Mouse (Mus musculus): ENCODE results near the gene Grhl1. TPM values are rescaled to one million over a fixed set of nuclear protein-coding genes. Genes with fewer than 3 reads are reported as not detected.
"Not testable (repeated sequence)": the region's sequence is repeated elsewhere in the genome, so short reads cannot be mapped to it uniquely, and the experiment has no call there.

Grhl1 gene
- polyA plus RNA-seq, 1 experiment from 2014 or later, result 0.86 TPM

GRCm38 (mm10) chr12:24627215-24627614 lies 55.1 kb downstream of the Grhl1 start:
- ATAC-seq, result no peak
- WGBS, result 55% methylated on average over 3 of the region's 3 CpGs
- Histone ChIP-seq H3K9ac (ENCODE audit: low read depth, low read length) (no peak overlapping the region), H3K36me3 (ENCODE audit: control insufficient read depth, insufficient read depth, low read length) (no peaks in the 10 kb centered on the region), H3K9me3 (ENCODE audit: control insufficient read depth, low read length) (no peaks in the 10 kb centered on the region), H3K27ac (ENCODE audit: low read length) (no peak overlapping the region), H3K4me3 (ENCODE audit: low read length) (no peak overlapping the region), H3K4me2 (ENCODE audit: low read depth, low read length) (no peak overlapping the region), H3K4me1 (ENCODE audit: control insufficient read depth, insufficient read depth, low read length) (no peaks in the 10 kb centered on the region), H3K27me3 (replicated peaks; ENCODE audit: control insufficient read depth, insufficient read depth, low read length) (no peaks in the 10 kb centered on the region)

GRCm38 (mm10) chr12:24630220-24630619 lies 58.1 kb downstream of the Grhl1 start:
- Histone ChIP-seq H3K36me3 (ENCODE audit: control insufficient read depth, insufficient read depth, low read length) (no peaks in the 10 kb centered on the region), H3K4me3 (ENCODE audit: low read length) (no peak overlapping the region), H3K4me2 (ENCODE audit: low read depth, low read length) (no peak overlapping the region), H3K27ac (ENCODE audit: low read length) (no peak overlapping the region), H3K9me3 (ENCODE audit: control insufficient read depth, low read length) (no peaks in the 10 kb centered on the region), H3K4me1 (ENCODE audit: control insufficient read depth, insufficient read depth, low read length) (no peaks in the 10 kb centered on the region), H3K9ac (ENCODE audit: low read depth, low read length) (no peak overlapping the region), H3K27me3 (replicated peaks; ENCODE audit: control insufficient read depth, insufficient read depth, low read length) (no peaks in the 10 kb centered on the region)
- WGBS, result 64% methylated on average over 1 of the region's 1 CpGs
- no peak for ATAC-seq

- Histone ChIP-seq H3K36me3 (ENCODE audit: control insufficient read depth, insufficient read depth, low read length) (no peaks in the 10 kb centered on the region), H3K4me2 (ENCODE audit: low read depth, low read length) (no peak overlapping the region), H3K4me3 (ENCODE audit: low read length) (no peak overlapping the region), H3K9me3 (ENCODE audit: control insufficient read depth, low read length) (no peaks in the 10 kb centered on the region), H3K27ac (ENCODE audit: low read length) (no peak overlapping the region), H3K27me3 (replicated peaks; ENCODE audit: control insufficient read depth, insufficient read depth, low read length) (no peaks in the 10 kb centered on the region), H3K9ac (ENCODE audit: low read depth, low read length) (no peak overlapping the region), H3K4me1 (ENCODE audit: control insufficient read depth, insufficient read depth, low read length) (no peaks in the 10 kb centered on the region)
- 71% methylated on average over 4 of the region's 4 CpGs for WGBS
- ATAC-seq, result no peak
Observed at GRCm38 (mm10) chr12:24632404-24632803, 60.3 kb downstream of the Grhl1 start.

- WGBS, result 62% methylated on average over 1 of the region's 1 CpGs
- H3K36me3 ChIP-seq (ENCODE audit: control insufficient read depth, insufficient read depth, low read length), result no peaks in the 10 kb centered on the region
- H3K9ac ChIP-seq (ENCODE audit: low read depth, low read length), result no peak overlapping the region
- H3K27me3 ChIP-seq (replicated peaks; ENCODE audit: control insufficient read depth, insufficient read depth, low read length), result no peaks in the 10 kb centered on the region
- no peaks in the 10 kb centered on the region for H3K9me3 ChIP-seq (ENCODE audit: control insufficient read depth, low read length)
- no peak overlapping the region for H3K27ac ChIP-seq (ENCODE audit: low read length)
- H3K4me3 ChIP-seq (ENCODE audit: low read length), result no peak overlapping the region
- ATAC-seq, result no peak
- no peaks in the 10 kb centered on the region for H3K4me1 ChIP-seq (ENCODE audit: control insufficient read depth, insufficient read depth, low read length)
- no peak overlapping the region for H3K4me2 ChIP-seq (ENCODE audit: low read depth, low read length)
Observed at GRCm38 (mm10) chr12:24633753-24634191, 61.7 kb downstream of the Grhl1 start.

- H3K36me3 ChIP-seq (ENCODE audit: control insufficient read depth, insufficient read depth, low read length), result no peaks in the 10 kb centered on the region
- H3K4me1 ChIP-seq (ENCODE audit: control insufficient read depth, insufficient read depth, low read length), result no peaks in the 10 kb centered on the region
- H3K4me2 ChIP-seq (ENCODE audit: low read depth, low read length), result no peak overlapping the region
- no peaks in the 10 kb centered on the region for H3K27me3 ChIP-seq (replicated peaks; ENCODE audit: control insufficient read depth, insufficient read depth, low read length)
- no peak for ATAC-seq
- H3K9ac ChIP-seq (ENCODE audit: low read depth, low read length), result no peak overlapping the region
- WGBS, result 79% methylated on average over 4 of the region's 4 CpGs
- H3K27ac ChIP-seq (ENCODE audit: low read length), result no peak overlapping the region
- no peak overlapping the region for H3K4me3 ChIP-seq (ENCODE audit: low read length)
- no peaks in the 10 kb centered on the region for H3K9me3 ChIP-seq (ENCODE audit: control insufficient read depth, low read length)
Observed at GRCm38 (mm10) chr12:24634212-24634611, 62.1 kb downstream of the Grhl1 start.

- H3K4me3 ChIP-seq (ENCODE audit: low read length), result no peak overlapping the region
- H3K9ac ChIP-seq (ENCODE audit: low read depth, low read length), result no peak overlapping the region
- no peak overlapping the region for H3K27ac ChIP-seq (ENCODE audit: low read length)
- 85% methylated on average over 3 of the region's 3 CpGs for WGBS
- H3K36me3 ChIP-seq (ENCODE audit: control insufficient read depth, insufficient read depth, low read length), result no peaks in the 10 kb centered on the region
- H3K4me2 ChIP-seq (ENCODE audit: low read depth, low read length), result no peak overlapping the region
- H3K4me1 ChIP-seq (ENCODE audit: control insufficient read depth, insufficient read depth, low read length), result no peaks in the 10 kb centered on the region
- no peaks in the 10 kb centered on the region for H3K27me3 ChIP-seq (replicated peaks; ENCODE audit: control insufficient read depth, insufficient read depth, low read length)
- H3K9me3 ChIP-seq (ENCODE audit: control insufficient read depth, low read length), result no peaks in the 10 kb centered on the region
- no peak for ATAC-seq
Observed at GRCm38 (mm10) chr12:24634648-24635047, 62.6 kb downstream of the Grhl1 start.

- H3K27ac ChIP-seq (ENCODE audit: low read length); H3K36me3 ChIP-seq (ENCODE audit: control insufficient read depth, insufficient read depth, low read length); H3K27me3 ChIP-seq (replicated peaks; ENCODE audit: control insufficient read depth, insufficient read depth, low read length); H3K4me2 ChIP-seq (ENCODE audit: low read depth, low read length); H3K4me1 ChIP-seq (ENCODE audit: control insufficient read depth, insufficient read depth, low read length); ATAC-seq; H3K9ac ChIP-seq (ENCODE audit: low read depth, low read length); H3K9me3 ChIP-seq (ENCODE audit: control insufficient read depth, low read length); H3K4me3 ChIP-seq (ENCODE audit: low read length): not testable (repeated sequence)
- 96% methylated on average over 10 of the region's 10 CpGs for WGBS
Observed at GRCm38 (mm10) chr12:24638787-24639186, 66.7 kb downstream of the Grhl1 start.

- H3K9me3 ChIP-seq (ENCODE audit: control insufficient read depth, low read length), result no peaks in the 10 kb centered on the region
- no peak for ATAC-seq
- H3K4me3 ChIP-seq (ENCODE audit: low read length), result no peak overlapping the region
- H3K9ac ChIP-seq (ENCODE audit: low read depth, low read length), result no peak overlapping the region
- H3K27ac ChIP-seq (ENCODE audit: low read length), result no peak overlapping the region
- no peaks in the 10 kb centered on the region for H3K27me3 ChIP-seq (replicated peaks; ENCODE audit: control insufficient read depth, insufficient read depth, low read length)
- no peak overlapping the region for H3K4me2 ChIP-seq (ENCODE audit: low read depth, low read length)
- H3K36me3 ChIP-seq (ENCODE audit: control insufficient read depth, insufficient read depth, low read length), result no peaks in the 10 kb centered on the region
- 57% methylated on average over 4 of the region's 4 CpGs for WGBS
- H3K4me1 ChIP-seq (ENCODE audit: control insufficient read depth, insufficient read depth, low read length), result no peaks in the 10 kb centered on the region
Observed at GRCm38 (mm10) chr12:24642370-24642802, 70.3 kb downstream of the Grhl1 start.

GRCm38 (mm10) chr12:24644125-24644571 lies 72.1 kb downstream of the Grhl1 start:
- no peaks in the 10 kb centered on the region for H3K27me3 ChIP-seq (replicated peaks; ENCODE audit: control insufficient read depth, insufficient read depth, low read length)
- no peak overlapping the region for H3K4me2 ChIP-seq (ENCODE audit: low read depth, low read length)
- H3K4me3 ChIP-seq (ENCODE audit: low read length), result no peak overlapping the region
- H3K4me1 ChIP-seq (ENCODE audit: control insufficient read depth, insufficient read depth, low read length), result no peaks in the 10 kb centered on the region
- no peaks in the 10 kb centered on the region for H3K36me3 ChIP-seq (ENCODE audit: control insufficient read depth, insufficient read depth, low read length)
- no peaks in the 10 kb centered on the region for H3K9me3 ChIP-seq (ENCODE audit: control insufficient read depth, low read length)
- 40% methylated on average over 1 of the region's 1 CpGs for WGBS
- H3K9ac ChIP-seq (ENCODE audit: low read depth, low read length), result no peak overlapping the region
- ATAC-seq, result peak; percentile 62
- H3K27ac ChIP-seq (ENCODE audit: low read length), result no peak overlapping the region

- Histone ChIP-seq H3K9ac (ENCODE audit: low read depth, low read length) (no peak overlapping the region), H3K4me3 (ENCODE audit: low read length) (no peak overlapping the region), H3K36me3 (ENCODE audit: control insufficient read depth, insufficient read depth, low read length) (no peaks in the 10 kb centered on the region), H3K4me2 (ENCODE audit: low read depth, low read length) (no peak overlapping the region), H3K27ac (ENCODE audit: low read length) (no peak overlapping the region), H3K27me3 (replicated peaks; ENCODE audit: control insufficient read depth, insufficient read depth, low read length) (no peaks in the 10 kb centered on the region), H3K9me3 (ENCODE audit: control insufficient read depth, low read length) (no peaks in the 10 kb centered on the region), H3K4me1 (ENCODE audit: control insufficient read depth, insufficient read depth, low read length) (peaks cover 6% of the 10 kb centered on the region)
- ATAC-seq, result no peak
- WGBS, result 73% methylated on average over 6 of the region's 6 CpGs
Observed at GRCm38 (mm10) chr12:24645901-24646300, 73.8 kb downstream of the Grhl1 start.

Data from intestine, embryonic 16.5 days (tissue).